Mouse (Mus musculus): Measurements from ENCODE around the gene Hoxc11. TPM values are rescaled to one million over a fixed set of nuclear protein-coding genes. Genes with fewer than 3 reads are reported as not detected.
A peak's percentile ranks its signal among the peaks of the same experiment; 100 is the strongest.

Hoxc11 gene
- polyA plus RNA-seq, 1 experiment from 2014 or later, result 0.06 TPM

- Histone ChIP-seq H3K27ac (ENCODE audit: low read length) (peak overlapping the region; percentile 78), H3K4me3 (ENCODE audit: low read length) (peak overlapping the region; percentile 49), H3K36me3 (ENCODE audit: control insufficient read depth, insufficient read depth, low read length) (no peaks in the 10 kb centered on the region), H3K4me2 (ENCODE audit: low read depth, low read length) (peak overlapping the region; percentile 72), H3K9ac (ENCODE audit: low read depth, low read length) (peak overlapping the region; percentile 72), H3K4me1 (ENCODE audit: control insufficient read depth, insufficient read depth, low read length) (peaks cover 8% of the 10 kb centered on the region; the same call in 1 of the 2 replicates), H3K27me3 (replicated peaks; ENCODE audit: control insufficient read depth, insufficient read depth, low read length) (peaks cover 83% of the 10 kb centered on the region), H3K9me3 (ENCODE audit: control insufficient read depth, low read length) (no peaks in the 10 kb centered on the region)
- whole genome bisulfite sequencing, result 1% methylated on average over 19 of the region's 19 CpGs
- peak; percentile 36 for ATAC-seq
Measured at GRCm38 (mm10) chr15:102998608-102999182, 44.5 kb downstream of the Hoxc11 start.

- H3K27ac ChIP-seq (ENCODE audit: low read length), result peak overlapping the region; percentile 78
- H3K9ac ChIP-seq (ENCODE audit: low read depth, low read length), result peak overlapping the region; percentile 72
- peak; percentile 76 for ATAC-seq
- WGBS, result 1% methylated on average over 33 of the region's 33 CpGs
- no peaks in the 10 kb centered on the region for H3K36me3 ChIP-seq (ENCODE audit: control insufficient read depth, insufficient read depth, low read length)
- H3K4me3 ChIP-seq (ENCODE audit: low read length), result peak overlapping the region; percentile 49
- peak overlapping the region; percentile 72 for H3K4me2 ChIP-seq (ENCODE audit: low read depth, low read length)
- H3K4me1 ChIP-seq (ENCODE audit: control insufficient read depth, insufficient read depth, low read length), result peaks cover 8% of the 10 kb centered on the region; the same call in 1 of the 2 replicates
- H3K9me3 ChIP-seq (ENCODE audit: control insufficient read depth, low read length), result no peaks in the 10 kb centered on the region
- peaks cover 88% of the 10 kb centered on the region for H3K27me3 ChIP-seq (replicated peaks; ENCODE audit: control insufficient read depth, insufficient read depth, low read length)
Measured at GRCm38 (mm10) chr15:102999183-102999831, 45.1 kb downstream of the Hoxc11 start.

GRCm38 (mm10) chr15:102999955-103000354 lies 45.7 kb downstream of the Hoxc11 start:
- H3K36me3 ChIP-seq (ENCODE audit: control insufficient read depth, insufficient read depth, low read length), result no peaks in the 10 kb centered on the region
- peak overlapping the region; percentile 78 for H3K27ac ChIP-seq (ENCODE audit: low read length)
- peaks cover 8% of the 10 kb centered on the region; the same call in 1 of the 2 replicates for H3K4me1 ChIP-seq (ENCODE audit: control insufficient read depth, insufficient read depth, low read length)
- no peaks in the 10 kb centered on the region for H3K9me3 ChIP-seq (ENCODE audit: control insufficient read depth, low read length)
- peak overlapping the region; percentile 72 for H3K4me2 ChIP-seq (ENCODE audit: low read depth, low read length)
- WGBS, result 7% methylated on average over 11 of the region's 11 CpGs
- peak; percentile 16 for ATAC-seq
- H3K4me3 ChIP-seq (ENCODE audit: low read length), result peak overlapping the region; percentile 49
- H3K27me3 ChIP-seq (replicated peaks; ENCODE audit: control insufficient read depth, insufficient read depth, low read length), result peaks cover 88% of the 10 kb centered on the region
- H3K9ac ChIP-seq (ENCODE audit: low read depth, low read length), result peak overlapping the region; percentile 72

- ATAC-seq, result no peak
- peak overlapping the region; percentile 78 for H3K27ac ChIP-seq (ENCODE audit: low read length)
- peak overlapping the region; percentile 72 for H3K9ac ChIP-seq (ENCODE audit: low read depth, low read length)
- H3K4me1 ChIP-seq (ENCODE audit: control insufficient read depth, insufficient read depth, low read length), result peaks cover 8% of the 10 kb centered on the region; the same call in 1 of the 2 replicates
- no peaks in the 10 kb centered on the region for H3K36me3 ChIP-seq (ENCODE audit: control insufficient read depth, insufficient read depth, low read length)
- H3K4me3 ChIP-seq (ENCODE audit: low read length), result peak overlapping the region; percentile 49
- H3K27me3 ChIP-seq (replicated peaks; ENCODE audit: control insufficient read depth, insufficient read depth, low read length), result peaks cover 88% of the 10 kb centered on the region
- H3K4me2 ChIP-seq (ENCODE audit: low read depth, low read length), result peak overlapping the region; percentile 72
- H3K9me3 ChIP-seq (ENCODE audit: control insufficient read depth, low read length), result no peaks in the 10 kb centered on the region
- WGBS, result 5% methylated on average over 24 of the region's 24 CpGs
Measured at GRCm38 (mm10) chr15:103000501-103000901, 46.3 kb downstream of the Hoxc11 start.

- Histone ChIP-seq H3K36me3 (ENCODE audit: control insufficient read depth, insufficient read depth, low read length) (no peaks in the 10 kb centered on the region), H3K4me3 (ENCODE audit: low read length) (peak overlapping the region; percentile 49), H3K4me1 (ENCODE audit: control insufficient read depth, insufficient read depth, low read length) (peaks cover 8% of the 10 kb centered on the region; the same call in 1 of the 2 replicates), H3K9me3 (ENCODE audit: control insufficient read depth, low read length) (no peaks in the 10 kb centered on the region), H3K4me2 (ENCODE audit: low read depth, low read length) (peak overlapping the region; percentile 72), H3K27ac (ENCODE audit: low read length) (no peak overlapping the region), H3K9ac (ENCODE audit: low read depth, low read length) (0 out of 2 replicates have a peak overlapping the region, but pooled peaks have one; percentile 72), H3K27me3 (replicated peaks; ENCODE audit: control insufficient read depth, insufficient read depth, low read length) (peaks cover 91% of the 10 kb centered on the region)
- WGBS, result 59% methylated on average over 2 of the region's 2 CpGs
- ATAC-seq, result no peak
Measured at GRCm38 (mm10) chr15:103001370-103001769, 47.1 kb downstream of the Hoxc11 start.

- H3K4me1 ChIP-seq (ENCODE audit: control insufficient read depth, insufficient read depth, low read length), result peaks cover 8% of the 10 kb centered on the region; the same call in 1 of the 2 replicates
Measured at GRCm38 (mm10) chr15:103002156-103002555, 47.9 kb downstream of the Hoxc11 start.

GRCm38 (mm10) chr15:103002821-103003448 lies 48.7 kb downstream of the Hoxc11 start:
- Histone ChIP-seq H3K4me3 (ENCODE audit: low read length) (no peak overlapping the region), H3K27ac (ENCODE audit: low read length) (0 out of 2 replicates have a peak overlapping the region, but pooled peaks have one; percentile 27), H3K4me2 (ENCODE audit: low read depth, low read length) (peak overlapping the region; percentile 29), H3K36me3 (ENCODE audit: control insufficient read depth, insufficient read depth, low read length) (no peaks in the 10 kb centered on the region), H3K4me1 (ENCODE audit: control insufficient read depth, insufficient read depth, low read length) (peaks cover 8% of the 10 kb centered on the region; the same call in 1 of the 2 replicates), H3K27me3 (replicated peaks; ENCODE audit: control insufficient read depth, insufficient read depth, low read length) (peaks cover 91% of the 10 kb centered on the region), H3K9ac (ENCODE audit: low read depth, low read length) (no peak overlapping the region), H3K9me3 (ENCODE audit: control insufficient read depth, low read length) (no peaks in the 10 kb centered on the region)
- no peak for ATAC-seq
- 15% methylated on average over 13 of the region's 13 CpGs for WGBS

More at GRCm38 (mm10) chr15:103002156-103002555, 47.9 kb downstream of the Hoxc11 start:
- WGBS, result 31% methylated on average over 4 of the region's 4 CpGs
- no peak for ATAC-seq
- no peak overlapping the region for H3K9ac ChIP-seq (ENCODE audit: low read depth, low read length)
- no peak overlapping the region for H3K27ac ChIP-seq (ENCODE audit: low read length)
- H3K4me2 ChIP-seq (ENCODE audit: low read depth, low read length), result peak overlapping the region; percentile 72
- H3K27me3 ChIP-seq (replicated peaks; ENCODE audit: control insufficient read depth, insufficient read depth, low read length), result peaks cover 92% of the 10 kb centered on the region
- H3K9me3 ChIP-seq (ENCODE audit: control insufficient read depth, low read length), result no peaks in the 10 kb centered on the region
- H3K4me3 ChIP-seq (ENCODE audit: low read length), result no peak overlapping the region
- no peaks in the 10 kb centered on the region for H3K36me3 ChIP-seq (ENCODE audit: control insufficient read depth, insufficient read depth, low read length)

- Histone ChIP-seq H3K4me3 (ENCODE audit: low read length) (peak overlapping the region; percentile 25), H3K27ac (ENCODE audit: low read length) (peak overlapping the region; percentile 80), H3K9me3 (ENCODE audit: control insufficient read depth, low read length) (no peaks in the 10 kb centered on the region), H3K9ac (ENCODE audit: low read depth, low read length) (peak overlapping the region; percentile 63), H3K4me2 (ENCODE audit: low read depth, low read length) (peak overlapping the region; percentile 32), H3K36me3 (ENCODE audit: control insufficient read depth, insufficient read depth, low read length) (no peaks in the 10 kb centered on the region), H3K4me1 (ENCODE audit: control insufficient read depth, insufficient read depth, low read length) (peaks cover 13% of the 10 kb centered on the region), H3K27me3 (replicated peaks; ENCODE audit: control insufficient read depth, insufficient read depth, low read length) (peaks cover 87% of the 10 kb centered on the region)
- 3% methylated on average over 17 of the region's 17 CpGs for WGBS
- ATAC-seq, result no peak
Measured at GRCm38 (mm10) chr15:103005308-103005707, 51.1 kb downstream of the Hoxc11 start.

GRCm38 (mm10) chr15:103005797-103006196 lies 51.6 kb downstream of the Hoxc11 start:
- Histone ChIP-seq H3K4me2 (ENCODE audit: low read depth, low read length) (peak overlapping the region; percentile 32), H3K27ac (ENCODE audit: low read length) (peak overlapping the region; percentile 80), H3K36me3 (ENCODE audit: control insufficient read depth, insufficient read depth, low read length) (no peaks in the 10 kb centered on the region), H3K27me3 (replicated peaks; ENCODE audit: control insufficient read depth, insufficient read depth, low read length) (peaks cover 87% of the 10 kb centered on the region), H3K4me1 (ENCODE audit: control insufficient read depth, insufficient read depth, low read length) (peaks cover 14% of the 10 kb centered on the region), H3K4me3 (ENCODE audit: low read length) (peak overlapping the region; percentile 25), H3K9me3 (ENCODE audit: control insufficient read depth, low read length) (no peaks in the 10 kb centered on the region), H3K9ac (ENCODE audit: low read depth, low read length) (peak overlapping the region; percentile 63)
- no peak for ATAC-seq
- WGBS, result 17% methylated on average over 5 of the region's 5 CpGs

All from intestine, embryonic 16.5 days (tissue).